Mouse (Mus musculus) erythroblast, embryonic 14.5 days (primary cell): ENCODE measurements around the gene Pithd1. TPM values are rescaled to one million over a fixed set of nuclear protein-coding genes. Genes with fewer than 3 reads are reported as not detected.

Experiments used
- H3K27me3 ChIP-seq: 2 replicates; pipeline ENCODE4 v1.6.1; 2012; ENCODE audit warnings: inconsistent platforms; ENCODE audit not compliant: control insufficient read depth
- H3K36me3 ChIP-seq: 2 replicates; pipeline ENCODE4 v1.6.1; 2012; ENCODE audit warnings: mild to moderate bottlenecking, inconsistent platforms; ENCODE audit not compliant: control insufficient read depth
- H3K4me1 ChIP-seq: 2 replicates; pipeline ENCODE4 v1.6.1; 2012; ENCODE audit warnings: inconsistent platforms; ENCODE audit not compliant: control insufficient read depth
- H3K4me3 ChIP-seq: replicated peaks from 2 replicates; pipeline ENCODE3; 2012; ENCODE audit warnings: moderate library complexity, mild to moderate bottlenecking, inconsistent platforms
- H3K9me3 ChIP-seq: 2 replicates; pipeline ENCODE4 v1.6.1; 2012; ENCODE audit warnings: low read length, inconsistent platforms, mixed read lengths; ENCODE audit not compliant: control insufficient read depth
- GATA1 ChIP-seq: IDR thresholded peaks from 2 replicates; pipeline ENCODE4 v1.6.1; 2012; ENCODE audit warnings: low read length, inconsistent platforms, mixed read lengths
- TAL1 ChIP-seq: IDR thresholded peaks from 3 replicates; pipeline ENCODE4 v1.6.1; 2012; ENCODE audit warnings: low read length, inconsistent platforms, mixed read lengths
- polyA plus RNA-seq: library from polyadenylated mRNA; stranded (reverse); fragments of >175 nt; gene quantifications from 2 replicates; pipeline ENCODE4 v1.2.3, GENCODE M21; 2012

Pithd1 gene
- polyA plus RNA-seq, 1 experiment = 16.8 TPM

- Histone ChIP-seq H3K27me3 (no peaks in the 10 kb centered on the region), H3K4me1 (peaks cover 53% of the 10 kb centered on the region), H3K36me3 (peaks cover 75% of the 10 kb centered on the region), H3K9me3 (no peaks in the 10 kb centered on the region), H3K4me3 (peak overlapping the region; percentile 73)
- TF ChIP-seq TAL1 (no peak), GATA1 (no peak)
These were observed 22.0 kb downstream of the Pithd1 start for GRCm38 (mm10) chr4:135965113-135965512.

- H3K4me1 ChIP-seq = peaks cover 52% of the 10 kb centered on the region
- H3K27me3 ChIP-seq = no peaks in the 10 kb centered on the region
- H3K4me3 ChIP-seq = peak overlapping the region; percentile 73
- no peak for TF ChIP-seq GATA1
- TF ChIP-seq TAL1 = no peak
- H3K9me3 ChIP-seq = no peaks in the 10 kb centered on the region
- peaks cover 75% of the 10 kb centered on the region for H3K36me3 ChIP-seq
These were observed 22.6 kb downstream of the Pithd1 start for GRCm38 (mm10) chr4:135964426-135964825.

DNA sequence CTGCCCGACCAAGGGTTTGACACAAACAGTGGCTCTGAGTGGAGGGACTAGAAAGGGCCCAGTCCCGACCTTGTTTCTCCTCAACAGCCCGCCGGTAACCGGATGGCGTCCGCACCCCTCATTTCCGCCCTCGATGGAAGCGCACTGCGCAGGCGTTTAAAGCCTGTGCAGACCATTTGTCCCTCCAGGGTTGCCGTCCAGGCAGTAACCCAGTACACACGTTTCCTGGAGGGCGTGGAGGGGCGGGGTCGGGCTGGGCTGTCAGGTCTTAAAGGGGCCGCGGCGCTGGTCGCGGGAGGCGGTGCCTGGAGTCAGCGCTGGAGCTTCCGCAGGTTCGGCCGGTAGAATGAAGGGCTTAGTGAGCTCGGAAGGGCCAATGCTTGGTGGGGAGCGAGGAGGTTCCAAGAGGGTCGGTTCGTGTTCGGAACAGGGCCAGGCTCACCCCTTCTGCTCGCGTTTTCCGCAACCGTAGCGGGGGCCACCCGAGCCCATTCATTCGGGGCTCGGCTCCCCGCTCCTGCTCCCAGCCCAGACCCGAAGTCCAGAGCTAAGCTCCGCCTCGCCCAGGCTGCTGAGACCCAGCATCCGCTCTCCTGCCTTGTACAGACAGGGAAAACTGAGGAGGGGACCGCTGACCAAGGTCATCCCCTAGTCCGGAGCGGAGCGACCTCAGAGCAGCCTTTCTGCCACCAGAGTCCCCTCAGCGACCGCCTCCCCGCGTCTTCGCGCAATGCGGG, 23.4 kb downstream of the Pithd1 start, which contains the start of gene Gale:
TSS of gene Gale (plus strand) at position 271 of the 737 bp plus-strand sequence.
- Histone ChIP-seq H3K4me3 (peak within 1 kb of the TSS; percentile 73), H3K4me1 (peaks cover 52% of the 10 kb centered on the region), H3K9me3 (no peaks in the 10 kb centered on the region), H3K36me3 (peaks cover 75% of the 10 kb centered on the region), H3K27me3 (no peaks in the 10 kb centered on the region)
- no peak for TF ChIP-seq GATA1
- TF ChIP-seq TAL1 = no peak

DNA sequence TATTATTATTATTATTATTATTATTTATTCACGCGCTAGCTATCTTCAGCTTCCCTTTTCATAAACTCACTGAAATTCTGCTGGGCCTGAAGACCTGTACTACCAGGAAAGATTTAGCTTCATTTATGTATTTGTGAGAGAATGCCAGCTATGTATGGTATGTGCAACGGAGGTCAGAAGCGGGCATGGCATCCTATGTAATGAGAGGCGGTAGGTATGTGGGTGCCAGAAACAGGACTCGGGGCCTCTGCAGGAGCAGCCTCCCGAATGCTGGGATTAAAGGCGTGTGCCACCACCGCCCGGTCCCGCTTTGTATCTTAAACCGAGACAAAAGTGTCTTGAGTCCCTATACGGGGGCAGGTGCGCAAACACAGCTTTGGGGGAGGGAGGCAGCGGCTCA, 24.1 kb downstream of the Pithd1 start:
- no peaks in the 10 kb centered on the region for H3K27me3 ChIP-seq
- peak overlapping the region; percentile 73 for H3K4me3 ChIP-seq
- H3K9me3 ChIP-seq = no peaks in the 10 kb centered on the region
- peaks cover 52% of the 10 kb centered on the region for H3K4me1 ChIP-seq
- TF ChIP-seq GATA1 (no peak), TAL1 (no peak)
- peaks cover 75% of the 10 kb centered on the region for H3K36me3 ChIP-seq

GRCm38 (mm10) chr4:135962198-135962597, 24.9 kb downstream of the Pithd1 start:
- peak overlapping the region; percentile 73 for H3K4me3 ChIP-seq
- TF ChIP-seq GATA1 = no peak
- TF ChIP-seq TAL1 = no peak
- H3K9me3 ChIP-seq = no peaks in the 10 kb centered on the region
- H3K4me1 ChIP-seq = peaks cover 52% of the 10 kb centered on the region
- peaks cover 75% of the 10 kb centered on the region for H3K36me3 ChIP-seq
- H3K27me3 ChIP-seq = no peaks in the 10 kb centered on the region

DNA sequence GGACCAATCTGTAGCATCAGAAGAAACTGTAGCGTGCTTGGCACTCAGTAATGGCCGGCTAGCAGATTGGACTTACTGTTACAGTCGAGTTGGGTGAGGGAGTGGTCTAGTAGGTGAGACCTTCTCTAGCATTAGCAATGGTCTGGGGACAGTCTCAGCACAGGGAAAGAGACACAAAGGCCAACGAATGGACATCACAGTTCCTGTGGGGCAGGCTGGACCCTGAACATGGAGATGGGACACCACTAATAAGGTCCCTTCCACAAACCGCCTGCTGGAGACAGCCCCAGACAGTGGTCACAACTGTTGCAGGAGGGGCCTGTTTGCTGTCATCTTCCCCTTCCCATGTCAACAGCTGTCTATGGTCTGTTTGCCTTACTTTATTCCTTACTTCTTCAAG, 25.4 kb downstream of the Pithd1 start:
- Histone ChIP-seq H3K4me3 (no peak overlapping the region), H3K36me3 (peaks cover 72% of the 10 kb centered on the region), H3K27me3 (no peaks in the 10 kb centered on the region), H3K4me1 (peaks cover 52% of the 10 kb centered on the region), H3K9me3 (no peaks in the 10 kb centered on the region)
- TF ChIP-seq TAL1 = no peak
- no peak for TF ChIP-seq GATA1

DNA sequence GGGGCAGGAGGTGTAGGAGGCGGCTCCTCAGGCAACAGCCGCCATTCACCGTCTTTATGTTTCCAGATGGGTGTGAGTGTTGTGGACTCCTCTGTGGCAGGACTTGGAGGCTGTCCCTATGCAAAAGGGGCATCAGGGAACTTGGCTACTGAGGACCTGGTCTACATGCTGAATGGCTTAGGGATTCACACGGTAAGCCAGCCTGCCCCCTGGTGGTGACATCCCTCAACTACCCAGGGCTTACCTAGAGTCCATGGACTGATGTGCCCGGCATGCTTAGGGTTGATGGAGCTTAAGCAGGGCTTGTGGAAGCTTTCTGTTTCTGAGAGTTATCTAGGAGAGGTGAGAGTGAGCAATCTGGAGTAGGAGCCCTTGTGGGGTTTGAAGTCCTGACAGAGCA, 26.3 kb downstream of the Pithd1 start:
- Histone ChIP-seq H3K36me3 (peaks cover 72% of the 10 kb centered on the region), H3K4me3 (no peak overlapping the region), H3K27me3 (no peaks in the 10 kb centered on the region), H3K9me3 (no peaks in the 10 kb centered on the region), H3K4me1 (peaks cover 47% of the 10 kb centered on the region)
- TF ChIP-seq GATA1 (no peak), TAL1 (no peak)

DNA sequence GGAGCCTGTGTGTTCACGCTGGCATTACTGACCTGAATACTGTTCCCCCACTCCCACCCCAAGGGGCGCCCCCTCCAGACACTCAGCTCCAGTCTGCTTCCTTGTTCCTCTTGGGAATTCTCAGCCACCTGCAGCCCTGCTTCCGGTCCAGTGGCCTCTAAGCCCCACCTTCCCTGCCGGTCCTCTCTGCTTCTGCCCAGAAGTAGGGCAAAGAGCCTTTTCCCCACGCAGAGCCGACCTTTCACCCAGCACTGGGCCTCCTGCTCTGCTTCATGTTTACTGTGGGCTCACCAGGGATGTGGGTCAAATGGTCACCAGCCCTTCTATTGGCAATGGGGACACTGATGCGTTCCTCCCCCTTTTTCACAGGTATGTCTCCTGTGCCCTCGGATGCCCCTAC, 28.7 kb downstream of the Pithd1 start:
- Histone ChIP-seq H3K27me3 (no peaks in the 10 kb centered on the region), H3K4me3 (no peak overlapping the region), H3K9me3 (no peaks in the 10 kb centered on the region), H3K4me1 (peaks cover 35% of the 10 kb centered on the region), H3K36me3 (peaks cover 86% of the 10 kb centered on the region)
- no peak for TF ChIP-seq GATA1
- TF ChIP-seq TAL1 = no peak

DNA sequence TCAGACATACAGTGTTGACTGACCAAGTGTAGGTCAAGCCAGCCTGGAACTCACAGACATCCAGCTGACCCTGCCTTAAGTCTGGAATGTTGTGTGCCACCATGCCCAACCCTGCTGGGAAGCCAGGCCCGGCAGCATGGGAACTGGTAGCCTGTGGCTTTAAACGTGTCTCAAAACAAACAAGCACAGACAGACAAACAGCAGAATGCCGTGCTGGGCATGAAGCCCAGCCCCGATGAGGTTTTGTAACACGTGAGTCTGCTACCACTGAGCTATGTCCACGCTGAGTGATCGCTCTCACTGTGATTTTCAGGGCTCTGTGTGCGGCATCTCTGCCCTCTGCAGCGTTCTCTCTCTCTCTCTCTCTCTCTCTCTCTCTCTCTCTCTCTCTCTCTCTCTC, 31.2 kb downstream of the Pithd1 start:
- peaks cover 27% of the 10 kb centered on the region for H3K4me1 ChIP-seq
- peaks cover 16% of the 10 kb centered on the region for H3K9me3 ChIP-seq
- H3K36me3 ChIP-seq = peaks cover 93% of the 10 kb centered on the region
- TF ChIP-seq GATA1 = no peak
- no peak for TF ChIP-seq TAL1
- H3K4me3 ChIP-seq = no peak overlapping the region
- no peaks in the 10 kb centered on the region for H3K27me3 ChIP-seq

DNA sequence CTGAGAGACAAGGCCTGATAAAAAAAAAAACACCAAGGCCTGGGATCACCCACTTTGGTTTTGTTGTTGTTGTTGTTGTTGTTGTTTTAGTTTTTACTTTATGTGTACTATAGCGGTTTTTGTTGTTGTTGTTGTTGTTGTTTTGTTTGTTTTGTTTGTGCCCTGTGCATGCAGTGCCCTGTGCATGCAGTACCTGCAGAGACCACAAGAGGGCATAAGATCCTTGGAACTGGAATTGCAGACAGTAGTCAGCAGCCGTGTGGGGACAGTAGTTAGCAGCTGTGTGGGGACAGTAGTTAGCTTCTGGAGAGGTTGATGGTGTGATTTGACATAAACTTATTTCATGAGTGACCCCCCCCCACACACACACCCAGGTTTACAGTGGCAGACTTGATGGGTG, 32.8 kb downstream of the Pithd1 start:
- H3K4me3 ChIP-seq = no peak overlapping the region
- H3K9me3 ChIP-seq = peaks cover 16% of the 10 kb centered on the region
- no peaks in the 10 kb centered on the region for H3K27me3 ChIP-seq
- H3K36me3 ChIP-seq = peaks cover 89% of the 10 kb centered on the region
- no peak for TF ChIP-seq TAL1
- no peak for TF ChIP-seq GATA1
- H3K4me1 ChIP-seq = peaks cover 28% of the 10 kb centered on the region
